Mouse (Mus musculus) heart, postnatal 10 days (tissue): Measurements from ENCODE around the gene Setd2. TPM values are rescaled to one million over a fixed set of nuclear protein-coding genes. Genes with fewer than 3 reads are reported as not detected.

Experiments used
- DNase-seq, 2 experiments: peaks; one replicate each; pipeline ENCODE4 v3.0.0; 2021
- intact Hi-C: fragments of 180-260 bp; cut with DNase I; formaldehyde crosslinking; loops from one replicate; pipeline ENCODE4 v1.15.1; 2025
- total RNA-seq, 2 experiments: library from RNA; stranded (reverse); gene quantifications; 2 replicates each; pipeline ENCODE4 v1.2.3; 2021

Gene Setd2
- total RNA-seq, 2 experiments from 2014 or later = 61.5 to 61.6 TPM

DNA sequence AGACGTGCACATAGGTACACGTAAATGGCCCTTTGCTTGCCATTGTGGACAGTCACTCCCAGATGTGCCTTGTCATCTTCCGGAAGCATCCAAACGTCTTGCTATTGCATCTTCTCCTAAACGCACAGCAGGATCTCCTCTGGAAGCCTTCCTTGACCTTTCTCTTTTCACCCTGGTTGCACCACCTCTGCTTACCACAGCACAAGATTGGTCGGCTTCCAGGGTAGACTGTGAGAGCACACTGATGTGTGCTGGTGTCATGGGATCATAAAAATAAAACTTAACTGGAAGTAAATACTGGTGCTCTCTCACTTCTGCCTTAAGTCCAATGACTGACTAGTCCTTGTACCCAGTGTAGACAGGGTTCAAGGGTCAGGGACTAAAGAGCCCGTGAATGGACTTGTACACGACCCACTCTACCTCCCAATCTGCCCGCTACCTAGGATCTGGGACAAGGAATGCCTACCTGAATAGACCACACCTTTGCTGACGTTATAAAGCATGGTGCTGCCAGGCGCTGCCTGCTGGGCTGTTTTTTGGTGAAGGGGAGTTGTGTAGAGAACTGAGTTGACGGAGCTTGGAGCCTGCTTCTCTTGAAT is 90.3 kb downstream of the Setd2 start:
- intact Hi-C loops = no loop called here
- DNase-seq = no peak

- intact Hi-C loops = no loop called here
These were observed 91.2 kb downstream of the Setd2 start for GRCm38 (mm10) chr9:110623416-110624195.

DNA sequence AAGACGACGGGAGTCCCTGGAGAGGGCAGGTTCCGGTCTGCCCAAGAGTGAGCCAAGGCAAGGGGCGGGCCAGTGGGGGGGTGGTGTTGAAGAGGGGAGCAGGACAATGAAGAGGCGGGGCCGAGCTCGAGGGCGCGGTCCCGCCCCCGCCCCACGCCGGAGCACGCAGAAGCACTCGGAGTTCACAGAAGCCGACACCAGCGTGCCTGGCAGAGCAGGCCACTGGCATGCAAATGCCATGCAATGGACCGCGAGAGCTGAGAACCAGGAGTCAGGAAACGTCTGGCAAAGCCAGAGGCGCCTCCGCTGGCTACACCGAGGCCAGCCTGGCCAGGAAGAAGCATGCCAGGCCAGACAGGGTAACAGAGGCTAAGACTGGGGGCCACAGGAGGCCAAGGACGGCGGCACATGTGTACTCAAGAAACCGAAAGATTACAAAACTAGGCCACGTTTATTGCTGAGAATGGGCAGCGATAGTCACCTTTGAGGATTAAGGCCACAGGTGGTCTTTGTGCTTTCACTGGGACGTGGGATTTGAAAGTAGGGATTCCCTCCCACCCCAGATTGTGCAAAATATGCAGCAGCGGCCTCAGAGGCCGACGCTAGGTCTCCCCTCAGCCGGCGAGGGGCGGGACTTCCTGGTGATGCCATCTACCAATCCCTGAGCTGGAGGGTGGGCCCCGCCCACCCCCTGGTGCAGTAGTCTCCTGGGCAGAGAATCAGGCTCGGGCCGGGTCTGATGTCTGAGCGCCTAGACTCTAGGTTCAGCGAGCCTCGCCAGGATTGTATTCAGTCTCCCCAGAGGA is 92.2 kb downstream of the Setd2 start, which contains the start of gene Nradd:
Gene Nradd (minus strand): TSS at position 92 of the 806 bp plus-strand sequence.
- DNase-seq = peak; percentile 90 to 91
- intact Hi-C loops = no loop called here

More at GRCm38 (mm10) chr9:110623416-110624195, 91.2 kb downstream of the Setd2 start:
- no peak for DNase-seq

GRCm38 (mm10) chr9:110625350-110625908 is 93.0 kb downstream of the Setd2 start:
- DNase-seq = no peak
- intact Hi-C loops = no loop called here

DNA sequence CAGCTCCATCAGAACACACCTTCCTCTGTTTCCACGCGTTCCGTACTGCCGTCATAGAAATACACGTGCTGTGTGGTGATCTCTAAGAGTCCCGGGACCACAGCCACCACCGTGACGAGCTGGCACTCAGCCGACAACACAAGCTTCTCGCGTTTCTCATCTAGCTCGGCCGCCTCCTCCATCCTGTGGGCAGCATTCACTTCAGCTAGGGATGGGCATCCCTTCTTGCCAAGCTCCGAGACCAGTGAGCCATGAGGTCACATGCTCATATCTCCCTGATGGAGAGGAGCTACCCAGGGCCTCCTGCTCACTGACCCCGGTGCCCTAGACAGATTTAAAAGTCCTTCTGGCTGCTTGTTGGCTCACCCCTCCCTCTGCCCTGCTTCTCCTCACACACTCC is 97.8 kb downstream of the Setd2 start:
- no peak for DNase-seq
- intact Hi-C loops = loop anchor here (5.0 kb wide), 1 partner anchor 218 kb away; no protein-coding TSS in a partner anchor

DNA sequence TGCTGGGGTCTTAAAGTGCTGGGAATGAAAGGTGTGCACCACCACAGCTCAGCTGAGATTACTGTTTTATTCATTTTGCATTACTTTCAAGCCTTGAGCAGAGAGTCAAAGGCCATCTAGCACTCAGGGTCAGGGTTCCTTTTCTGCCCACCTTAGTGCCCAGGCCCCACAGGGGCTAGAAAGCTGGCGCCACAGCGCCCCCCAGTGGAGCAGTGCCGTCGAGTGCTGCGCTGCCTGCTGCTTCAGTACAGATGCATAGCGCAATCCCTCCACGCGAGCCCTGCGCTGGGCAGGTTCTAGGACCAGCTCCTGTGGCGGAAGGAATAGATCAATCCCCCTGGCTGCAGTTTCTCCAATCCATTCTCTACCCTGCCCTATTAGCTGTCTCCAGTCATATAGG is 98.8 kb downstream of the Setd2 start:
- DNase-seq = peak in 1 of 2 experiments; percentile 64
- intact Hi-C loops = loop anchor here (1.0 to 5.0 kb wide), 2 partner anchors 182 to 219 kb away; no protein-coding TSS in a partner anchor

GRCm38 (mm10) chr9:110631651-110632275 is 99.4 kb downstream of the Setd2 start:
- intact Hi-C loops = loop anchor here (1.0 to 5.0 kb wide), 2 partner anchors 182 to 219 kb away; no protein-coding TSS in a partner anchor
- no peak for DNase-seq

DNA sequence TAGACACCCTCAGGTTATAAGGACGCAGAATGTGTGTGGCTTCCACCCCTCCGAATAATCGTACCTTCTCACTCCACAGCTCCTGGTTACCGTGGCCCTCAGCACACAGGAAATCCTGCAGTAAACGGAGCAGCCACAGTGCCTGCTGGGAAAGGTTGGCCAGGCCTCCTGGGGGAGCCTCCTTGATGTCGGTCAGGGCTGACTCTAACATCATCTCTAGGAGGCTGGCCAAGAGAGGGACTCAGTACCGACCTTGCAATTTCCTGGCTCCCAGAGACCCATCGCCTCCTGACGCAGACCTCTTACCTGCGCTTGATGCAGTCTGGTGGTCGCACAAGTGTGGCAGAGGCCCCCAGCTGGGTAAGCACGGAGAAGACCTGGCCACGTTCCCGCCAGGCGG is 100.3 kb downstream of the Setd2 start:
- intact Hi-C loops = loop anchor here (5.0 kb wide), 1 partner anchor 220 kb away; no protein-coding TSS in a partner anchor

GRCm38 (mm10) chr9:110633882-110634281 is 101.5 kb downstream of the Setd2 start:
- no peak for DNase-seq
- intact Hi-C loops = loop anchor here (1.0 to 5.0 kb wide), 2 partner anchors 146 to 222 kb away; no protein-coding TSS in a partner anchor

More for the DNA sequence above, 100.3 kb downstream of the Setd2 start:
- DNase-seq = no peak

DNA sequence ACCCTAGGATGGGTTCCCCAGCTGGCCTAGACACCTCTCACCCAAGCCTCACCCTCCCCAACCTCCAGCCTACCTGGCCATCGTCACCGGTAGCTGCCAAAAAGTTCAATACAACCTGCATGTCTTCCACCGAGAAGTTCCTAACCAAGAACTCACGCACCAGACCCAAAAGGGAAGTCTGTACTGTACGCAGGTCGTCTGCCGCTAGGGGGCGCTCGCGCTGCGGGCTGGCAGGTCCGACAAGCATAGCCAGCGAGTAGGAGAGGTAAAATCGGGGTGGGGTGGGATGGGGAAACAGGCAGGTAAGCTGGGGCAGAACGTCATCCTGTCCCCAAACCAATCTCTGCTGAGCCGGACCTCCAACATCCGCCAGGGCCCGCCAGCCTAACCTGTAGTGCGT is 102.8 kb downstream of the Setd2 start:
- intact Hi-C loops = loop anchor here (1.0 kb wide), 1 partner anchor 74 kb away; no protein-coding TSS in a partner anchor
- DNase-seq = peak; percentile 86 to 95

GRCm38 (mm10) chr9:110638611-110639021 is 106.2 kb downstream of the Setd2 start:
- intact Hi-C loops = no loop called here
- DNase-seq = no peak

DNA sequence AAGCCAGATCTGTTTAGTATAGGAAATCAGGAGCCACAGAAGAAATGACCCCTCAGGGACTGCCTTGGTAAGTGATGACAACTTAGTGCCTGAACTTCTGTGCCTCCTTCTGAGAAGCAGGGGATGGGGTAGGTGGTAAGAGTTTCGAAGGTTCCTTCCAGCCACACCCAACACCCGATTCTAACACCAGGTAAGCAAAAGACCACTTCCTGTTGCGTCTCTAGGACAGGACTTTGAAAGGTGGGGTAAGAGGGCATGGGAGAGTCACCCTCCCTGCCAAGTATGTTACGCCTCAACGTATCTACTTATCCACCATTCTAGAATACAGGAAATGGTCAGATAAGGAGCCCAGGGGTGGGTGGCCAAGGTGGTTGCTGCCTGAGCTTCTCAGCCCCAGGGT is 108.6 kb downstream of the Setd2 start:
- intact Hi-C loops = loop anchor here (5.0 kb wide), 1 partner anchor 231 kb away; no protein-coding TSS in a partner anchor

GRCm38 (mm10) chr9:110642812-110643524 is 110.6 kb downstream of the Setd2 start:
- no peak for DNase-seq
- intact Hi-C loops = loop anchor here (5.0 kb wide), 1 partner anchor 229 kb away; no protein-coding TSS in a partner anchor

More for the DNA sequence above, 108.6 kb downstream of the Setd2 start:
- DNase-seq = no peak

DNA sequence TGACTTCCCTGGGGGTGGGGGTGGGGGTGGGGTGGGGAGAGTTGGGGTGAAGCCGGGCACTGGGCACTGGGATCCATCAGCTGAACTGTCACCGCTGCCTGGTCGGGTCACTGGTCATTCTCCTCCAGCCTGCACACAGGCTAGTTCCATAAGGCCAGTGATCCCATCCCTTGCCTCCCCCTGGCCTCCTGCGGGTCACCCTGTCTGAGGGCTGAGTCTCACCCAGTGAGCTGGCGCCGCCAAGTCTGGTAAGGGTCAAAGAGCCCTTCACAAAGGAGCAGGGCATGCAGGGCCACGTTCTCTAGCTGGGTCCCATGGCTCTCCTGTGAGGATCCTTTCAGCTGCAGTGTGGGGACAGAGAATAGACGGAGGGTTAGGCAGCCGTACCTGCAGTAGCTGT is 111.4 kb downstream of the Setd2 start:
- DNase-seq = no peak
- intact Hi-C loops = loop anchor here (5.0 kb wide), 1 partner anchor 229 kb away; no protein-coding TSS in a partner anchor

GRCm38 (mm10) chr9:110644295-110644694 is 111.9 kb downstream of the Setd2 start:
- intact Hi-C loops = loop anchor here (5.0 kb wide), 1 partner anchor 228 kb away; no protein-coding TSS in a partner anchor
- no peak for DNase-seq

DNA sequence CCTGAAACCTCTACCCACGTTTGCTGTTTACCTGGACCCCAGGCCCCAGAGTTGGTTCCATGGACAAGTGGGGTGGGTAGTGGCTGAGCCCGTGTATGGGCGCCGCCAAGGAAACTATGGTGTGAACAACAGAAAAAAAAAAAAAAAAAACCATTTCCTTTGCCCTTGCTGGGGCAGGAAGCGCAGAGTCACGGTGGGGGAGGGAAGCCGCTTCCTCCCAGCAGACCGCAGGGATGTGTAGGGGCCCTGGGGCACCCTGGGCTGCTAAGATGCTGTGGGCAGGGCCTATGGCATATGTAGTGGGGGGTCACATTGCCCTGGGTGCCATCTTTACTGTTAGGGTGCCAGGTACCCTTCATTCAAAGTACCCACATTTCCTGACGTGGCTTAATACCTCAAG is 112.8 kb downstream of the Setd2 start:
- intact Hi-C loops = no loop called here
- DNase-seq = no peak

DNA sequence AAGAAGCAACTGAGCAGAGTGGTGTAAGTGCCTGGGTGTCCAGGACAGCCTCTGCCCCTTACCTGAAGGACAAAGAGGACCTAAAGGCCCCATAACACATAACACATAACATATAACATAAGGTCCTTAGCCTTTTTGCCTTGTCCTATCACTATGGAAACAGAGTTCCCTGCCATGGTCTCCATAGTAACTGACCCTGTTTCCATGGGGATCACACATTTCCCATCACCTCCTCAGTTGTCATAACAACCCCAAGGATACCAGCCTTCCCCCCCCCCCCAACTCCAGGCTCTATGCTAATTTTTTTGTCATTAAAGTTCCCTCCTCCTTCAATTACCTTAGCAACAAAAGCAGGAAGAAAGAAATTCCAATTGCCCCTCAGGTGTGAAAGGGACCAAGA is 117.4 kb downstream of the Setd2 start:
- intact Hi-C loops = loop anchor here (5.0 kb wide), 1 partner anchor 58 kb away; no protein-coding TSS in a partner anchor
- DNase-seq = no peak

- DNase-seq = peak; percentile 57
- intact Hi-C loops = loop anchor here (5.0 kb wide), 1 partner anchor 55 kb away; no protein-coding TSS in a partner anchor
These were observed 119.7 kb downstream of the Setd2 start for GRCm38 (mm10) chr9:110651931-110652722.
